Mouse (Mus musculus) brain, embryonic 14.5 days (tissue): ENCODE results near the gene Cab39.

Source experiments
- CTCF ChIP-seq: fragments of 200-500 bp; IDR thresholded peaks from 2 replicates; pipeline ENCODE4 v1.5.1; 2012; ENCODE audit warnings: inconsistent platforms, mild to moderate bottlenecking, moderate library complexity, borderline replicate concordance; ENCODE audit not compliant: insufficient read depth, insufficient read length; ENCODE audit errors: extremely low read depth
- POLR2A ChIP-seq: fragments of 200-500 bp; IDR thresholded peaks from 2 replicates; pipeline ENCODE4 v1.6.1; 2012; ENCODE audit warnings: mild to moderate bottlenecking, inconsistent platforms, borderline replicate concordance; ENCODE audit not compliant: poor library complexity, insufficient read depth, insufficient read length, severe bottlenecking; ENCODE audit errors: extremely low read depth

- TF ChIP-seq CTCF (no peak), POLR2A (no peak)
These were observed 14.2 kb upstream of the Cab39 start for GRCm38 (mm10) chr1:85779012-85779411.
